Mouse (Mus musculus) MEL (cell line): ENCODE measurements at regions not wholly inside any gene's neighbourhood (a gene's known extent, or its start where the extent isn't known, plus 50 kb on each side); places are given as distances from the start of the nearest gene placed in this dataset.

ENCODE experiments used
- DNase-seq: peaks from one replicate; pipeline ENCODE4 v3.0.0; 2011; ENCODE audit warnings: low read depth, low spot score
- H3K27ac ChIP-seq: 2 replicates; pipeline ENCODE4 v1.5.1; 2012; ENCODE audit warnings: low read depth, mild to moderate bottlenecking, control low read depth, low read length, moderate library complexity; ENCODE audit not compliant: control insufficient read depth
- H3K27me3 ChIP-seq, 2 experiments: fragments of 150-350 bp in 1 of 2; sonication (generic) in 1 of 2; 2 replicates each; pipeline ENCODE4 v1.6.1; 2012; ENCODE audit warnings: low read length in 2 of 2, mild to moderate bottlenecking in 2 of 2, improper control_type of control experiment in 1 of 2, moderate library complexity in 1 of 2; ENCODE audit not compliant: insufficient read depth in 2 of 2, control insufficient read depth in 1 of 2
- H3K36me3 ChIP-seq, 2 experiments: 2 replicates each; pipeline ENCODE4 v1.6.1; 2012 to 2014; ENCODE audit warnings: low read length in 2 of 2, improper control_type of control experiment in 1 of 2, inconsistent platforms in 1 of 2, mild to moderate bottlenecking in 1 of 2; ENCODE audit not compliant: insufficient read depth in 2 of 2, control insufficient read depth in 1 of 2
- H3K4me1 ChIP-seq, 2 experiments: fragments of 150-350 bp in 1 of 2; sonication (generic) in 1 of 2; 2 replicates each; pipeline ENCODE4 v1.6.1; 2012; ENCODE audit warnings: low read length in 2 of 2, improper control_type of control experiment in 1 of 2, mild to moderate bottlenecking in 1 of 2; ENCODE audit not compliant: insufficient read depth in 2 of 2, control insufficient read depth in 1 of 2
- H3K4me3 ChIP-seq, 2 experiments: fragments of 150-350 bp in 1 of 2; sonication (generic) in 1 of 2; 2 replicates each; pipeline ENCODE4 v1.5.1; 2012; ENCODE audit warnings: low read depth in 2 of 2, low read length in 2 of 2, mild to moderate bottlenecking in 2 of 2, moderate library complexity in 2 of 2, control low read depth in 1 of 2, improper control_type of control experiment in 1 of 2; ENCODE audit not compliant: control insufficient read depth in 1 of 2, insufficient read depth in 1 of 2
- H3K79me2 ChIP-seq: 2 replicates; pipeline ENCODE4 v1.6.1; 2012; ENCODE audit warnings: mild to moderate bottlenecking, low read length, moderate library complexity; ENCODE audit not compliant: control insufficient read depth, poor library complexity, insufficient read depth
- H3K9ac ChIP-seq: 2 replicates; pipeline ENCODE4 v1.6.1; 2012; ENCODE audit warnings: low read depth, mild to moderate bottlenecking, control low read depth, low read length, moderate library complexity; ENCODE audit not compliant: control insufficient read depth, poor library complexity, severe bottlenecking
- H3K9me3 ChIP-seq: fragments of 150-350 bp; sonication (generic); replicated peaks from 2 replicates; pipeline ENCODE4 v1.6.1; 2012; ENCODE audit warnings: mild to moderate bottlenecking, low read length, improper control_type of control experiment, moderate library complexity; ENCODE audit not compliant: insufficient read depth
- BHLHE40 ChIP-seq: IDR thresholded peaks from 2 replicates; pipeline ENCODE4 v1.6.1; 2012; ENCODE audit warnings: low read depth, mild to moderate bottlenecking, inconsistent platforms, low read length, improper control_type of control experiment, borderline replicate concordance
- CHD2 ChIP-seq: IDR thresholded peaks from 2 replicates; pipeline ENCODE4 v1.6.1; 2011; ENCODE audit warnings: low read length, improper control_type of control experiment
- E2F4 ChIP-seq: IDR thresholded peaks from 2 replicates; pipeline ENCODE4 v1.6.1; 2011; ENCODE audit warnings: low read depth, low read length, improper control_type of control experiment, borderline replicate concordance
- EP300 ChIP-seq, 2 experiments: IDR thresholded peaks; 2 replicates each; pipeline ENCODE4 v1.6.1; 2011; ENCODE audit warnings: improper control_type of control experiment in 2 of 2, low read length in 2 of 2, low read depth in 1 of 2, mild to moderate bottlenecking in 1 of 2
- GABPA ChIP-seq: IDR thresholded peaks from 2 replicates; pipeline ENCODE4 v1.6.1; 2012; ENCODE audit warnings: low read depth, mild to moderate bottlenecking, inconsistent platforms, low read length, improper control_type of control experiment, moderate library complexity
- HCFC1 ChIP-seq: IDR thresholded peaks from 2 replicates; pipeline ENCODE4 v1.6.1; 2012; ENCODE audit warnings: low read depth, mild to moderate bottlenecking, inconsistent platforms, low read length, improper control_type of control experiment, moderate library complexity
- KAT2A ChIP-seq: conservative IDR thresholded peaks from 2 replicates; pipeline ENCODE4 v1.6.1; 2012; ENCODE audit warnings: low read depth, low read length, improper control_type of control experiment, inconsistent platforms
- MAFK ChIP-seq: IDR thresholded peaks from 2 replicates; pipeline ENCODE4 v1.6.1; 2011; ENCODE audit warnings: low read depth, mild to moderate bottlenecking, low read length, improper control_type of control experiment, borderline replicate concordance
- MYC ChIP-seq: IDR thresholded peaks from 2 replicates; pipeline ENCODE4 v1.6.1; 2011; ENCODE audit warnings: low read depth, mild to moderate bottlenecking, low read length, improper control_type of control experiment, moderate library complexity
- NELFE ChIP-seq: IDR thresholded peaks from 2 replicates; pipeline ENCODE4 v1.6.1; 2011; ENCODE audit warnings: low read depth, low read length, improper control_type of control experiment
- NRF1 ChIP-seq: IDR thresholded peaks from 2 replicates; pipeline ENCODE4 v1.6.1; 2014; ENCODE audit warnings: low read depth, mild to moderate bottlenecking, inconsistent platforms, low read length, improper control_type of control experiment, moderate library complexity; ENCODE audit not compliant: poor library complexity, insufficient read depth, severe bottlenecking
- POLR2A ChIP-seq, 2 experiments: IDR thresholded peaks; 2 replicates each; pipeline ENCODE4 v1.6.1; 2011 to 2012; ENCODE audit warnings: low read length in 2 of 2, mild to moderate bottlenecking in 2 of 2, control low read depth in 1 of 2, improper control_type of control experiment in 1 of 2, low read depth in 1 of 2, moderate library complexity in 1 of 2; ENCODE audit not compliant: control insufficient read depth in 1 of 2, insufficient read depth in 1 of 2, poor library complexity in 1 of 2
- POLR2AphosphoS2 ChIP-seq: IDR thresholded peaks from 2 replicates; pipeline ENCODE4 v1.6.1; 2011; ENCODE audit warnings: low read length, improper control_type of control experiment
- RAD21 ChIP-seq: IDR thresholded peaks from 2 replicates; pipeline ENCODE4 v1.6.1; 2011; ENCODE audit warnings: mild to moderate bottlenecking, low read depth, low read length, improper control_type of control experiment
- SMC3 ChIP-seq: IDR thresholded peaks from 2 replicates; pipeline ENCODE4 v1.6.1; 2011; ENCODE audit warnings: low read depth, low read length, improper control_type of control experiment
- TAL1 ChIP-seq: IDR thresholded peaks from 2 replicates; pipeline ENCODE4 v1.6.1; 2012; ENCODE audit warnings: mild to moderate bottlenecking, inconsistent platforms, low read length, moderate library complexity, mixed read lengths
- TBP ChIP-seq: IDR thresholded peaks from 2 replicates; pipeline ENCODE4 v1.8.0; 2011; ENCODE audit warnings: low read depth, low read length, improper control_type of control experiment
- USF1 ChIP-seq: IDR thresholded peaks from 2 replicates; pipeline ENCODE4 v1.6.1; 2014; ENCODE audit warnings: low read depth, mild to moderate bottlenecking, inconsistent platforms, low read length, improper control_type of control experiment, moderate library complexity
- ZC3H11A ChIP-seq: IDR thresholded peaks from 2 replicates; pipeline ENCODE4 v1.6.1; 2012; ENCODE audit warnings: low read depth, mild to moderate bottlenecking, inconsistent platforms, low read length, improper control_type of control experiment
- ZKSCAN1 ChIP-seq: IDR thresholded peaks from 2 replicates; pipeline ENCODE4 v1.6.1; 2012; ENCODE audit warnings: low read depth, mild to moderate bottlenecking, inconsistent platforms, low read length, improper control_type of control experiment, moderate library complexity
- ZNF384 ChIP-seq: IDR thresholded peaks from 2 replicates; pipeline ENCODE4 v1.6.1; 2012; ENCODE audit warnings: low read depth, mild to moderate bottlenecking, inconsistent platforms, low read length, improper control_type of control experiment

DNA sequence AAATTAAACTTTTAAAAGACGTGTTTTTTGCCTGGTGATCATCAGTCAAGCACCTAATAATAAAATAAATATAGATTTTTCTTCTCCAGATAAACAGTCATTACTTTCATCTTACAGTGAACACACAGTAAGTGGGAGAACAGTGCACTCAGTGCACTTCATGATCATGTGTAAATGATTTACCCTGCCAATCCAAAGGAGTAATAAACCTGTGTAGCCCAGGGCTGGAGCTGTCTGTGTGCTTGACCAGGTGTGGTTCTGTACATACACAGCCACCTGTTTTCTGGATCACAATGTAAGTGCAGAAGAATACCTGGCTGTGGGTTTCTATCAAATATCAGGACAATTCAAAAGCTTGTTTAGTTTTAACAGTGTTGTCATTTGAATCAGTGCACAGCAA lies 235.4 kb upstream of the Ccnh start:
- Histone ChIP-seq H3K9me3 (no peaks in the 10 kb centered on the region), H3K79me2 (no peaks in the 10 kb centered on the region), H3K4me1 (no peaks in the 10 kb centered on the region), H3K9ac (no peak overlapping the region), H3K4me3 (no peak overlapping the region), H3K27ac (no peak overlapping the region), H3K27me3 (no peaks in the 10 kb centered on the region), H3K36me3 (no peaks in the 10 kb centered on the region)
- no peak for TF ChIP-seq RAD21
- TF ChIP-seq ZKSCAN1: no peak
- no peak for TF ChIP-seq GABPA
- no peak for TF ChIP-seq POLR2A (IDR thresholded peaks at IDR 0.05; ENCODE audit: control insufficient read depth in 1 of 2, insufficient read depth in 1 of 2, low read depth in 1 of 2, low read length in 2 of 2, poor library complexity in 1 of 2)
- TF ChIP-seq HCFC1: no peak
- TF ChIP-seq NELFE: no peak
- no peak for TF ChIP-seq MAFK
- no peak for TF ChIP-seq USF1
- TF ChIP-seq POLR2AphosphoS2: no peak
- no peak for TF ChIP-seq CHD2
- TF ChIP-seq BHLHE40: no peak
- TF ChIP-seq KAT2A: no peak
- DNase-seq: no peak

DNA sequence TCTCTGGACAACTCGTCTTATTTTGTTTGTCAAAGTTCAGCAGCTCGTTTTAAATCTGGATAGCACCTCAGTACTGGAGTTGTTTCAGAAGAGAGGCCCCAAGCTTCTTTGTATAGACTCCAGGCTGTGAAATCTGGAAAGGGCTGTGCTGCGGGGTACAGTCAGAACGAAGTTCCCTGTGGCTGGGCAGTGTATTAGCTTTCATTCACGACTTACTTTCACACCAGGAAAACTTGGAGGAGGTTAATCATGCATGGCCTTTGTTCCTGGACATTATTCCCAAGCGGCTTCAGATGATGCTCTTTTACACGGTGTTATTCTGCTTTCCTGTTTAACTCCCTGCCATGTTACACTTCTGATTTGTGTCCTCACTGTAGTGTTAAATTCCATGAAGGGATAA lies 220.3 kb upstream of the Ccnh start:
- DNase-seq: no peak
- no peak for TF ChIP-seq SMC3
- TF ChIP-seq GABPA: no peak
- no peak for TF ChIP-seq ZC3H11A
- TF ChIP-seq EP300 (IDR thresholded peaks at IDR 0.05; ENCODE audit: low read depth in 1 of 2, low read length in 2 of 2): no peak
- no peak for TF ChIP-seq NRF1
- TF ChIP-seq MYC: no peak
- TF ChIP-seq TAL1: no peak
- no peak for TF ChIP-seq POLR2A (IDR thresholded peaks at IDR 0.05; ENCODE audit: control insufficient read depth in 1 of 2, insufficient read depth in 1 of 2, low read depth in 1 of 2, low read length in 2 of 2, poor library complexity in 1 of 2)
- no peak for TF ChIP-seq TBP
- TF ChIP-seq ZNF384: no peak
- TF ChIP-seq E2F4: no peak
- no peak for TF ChIP-seq ZKSCAN1
- TF ChIP-seq HCFC1: no peak

More for the DNA sequence above, 220.3 kb upstream of the Ccnh start:
- H3K27ac ChIP-seq: no peak overlapping the region
- no peak overlapping the region for H3K4me3 ChIP-seq
- no peak overlapping the region for H3K9ac ChIP-seq
- H3K27me3 ChIP-seq: no peaks in the 10 kb centered on the region
- no peaks in the 10 kb centered on the region for H3K79me2 ChIP-seq
- no peaks in the 10 kb centered on the region for H3K9me3 ChIP-seq
- no peaks in the 10 kb centered on the region for H3K4me1 ChIP-seq
- H3K36me3 ChIP-seq: no peaks in the 10 kb centered on the region
